Mouse (Mus musculus) myocyte (in vitro differentiated cells): ENCODE data around the gene Triobp.

Experiments
- CEBPB ChIP-seq: IDR thresholded peaks from 2 replicates; pipeline ENCODE4 v1.6.1; 2011; ENCODE audit warnings: mild to moderate bottlenecking, moderate library complexity; ENCODE audit not compliant: poor library complexity, insufficient read depth, severe bottlenecking
- E2F4 ChIP-seq: IDR thresholded peaks from one replicate; pipeline ENCODE4 v1.6.1; 2011; ENCODE audit warnings: mild to moderate bottlenecking, control low read depth, moderate library complexity; ENCODE audit not compliant: insufficient read depth
- MAX ChIP-seq: IDR thresholded peaks from one replicate; pipeline ENCODE4 v1.6.1; 2011; ENCODE audit warnings: low read depth, mild to moderate bottlenecking, control low read depth
- MYOD1 ChIP-seq, 3 experiments: IDR thresholded peaks; one replicate each; pipeline ENCODE4 v1.6.1; 2011; ENCODE audit warnings: control low read depth in 2 of 3, low read depth in 2 of 3, mild to moderate bottlenecking in 2 of 3, moderate library complexity in 1 of 3; ENCODE audit not compliant: insufficient read length in 2 of 3, control insufficient read depth in 1 of 3
- MYOG ChIP-seq, 3 experiments: IDR thresholded peaks; one replicate each; pipeline ENCODE4 v1.6.1; 2011; ENCODE audit warnings: control low read depth in 2 of 3, low read depth in 2 of 3, mild to moderate bottlenecking in 2 of 3; ENCODE audit not compliant: insufficient read length in 2 of 3, control insufficient read depth in 1 of 3, insufficient read depth in 1 of 3
- POLR2A ChIP-seq: IDR thresholded peaks from one replicate; pipeline ENCODE4 v1.6.1; 2011; ENCODE audit warnings: low read depth, mild to moderate bottlenecking, control low read depth, moderate library complexity; ENCODE audit not compliant: insufficient read length
- POLR2AphosphoS2 ChIP-seq: IDR thresholded peaks from one replicate; pipeline ENCODE4 v1.6.1; 2011; ENCODE audit warnings: low read depth, control low read depth; ENCODE audit not compliant: insufficient read length
- REST ChIP-seq: IDR thresholded peaks from one replicate; pipeline ENCODE4 v1.6.1; 2011; ENCODE audit warnings: mild to moderate bottlenecking, control low read depth, moderate library complexity; ENCODE audit not compliant: insufficient read depth, insufficient read length
- SRF ChIP-seq: IDR thresholded peaks from one replicate; pipeline ENCODE4 v1.6.1; 2011; ENCODE audit warnings: low read depth; ENCODE audit not compliant: control insufficient read depth, insufficient read length
- TCF12 ChIP-seq: IDR thresholded peaks from one replicate; pipeline ENCODE4 v1.6.1; 2011; ENCODE audit warnings: mild to moderate bottlenecking, control low read depth; ENCODE audit not compliant: poor library complexity, insufficient read depth, severe bottlenecking
- TCF3 ChIP-seq: IDR thresholded peaks from one replicate; pipeline ENCODE4 v1.6.1; 2011; ENCODE audit warnings: low read depth, control low read depth; ENCODE audit not compliant: insufficient read length
- USF1 ChIP-seq: IDR thresholded peaks from one replicate; pipeline ENCODE4 v1.6.1; 2011; ENCODE audit warnings: low read depth, mild to moderate bottlenecking, control low read depth, moderate library complexity

DNA sequence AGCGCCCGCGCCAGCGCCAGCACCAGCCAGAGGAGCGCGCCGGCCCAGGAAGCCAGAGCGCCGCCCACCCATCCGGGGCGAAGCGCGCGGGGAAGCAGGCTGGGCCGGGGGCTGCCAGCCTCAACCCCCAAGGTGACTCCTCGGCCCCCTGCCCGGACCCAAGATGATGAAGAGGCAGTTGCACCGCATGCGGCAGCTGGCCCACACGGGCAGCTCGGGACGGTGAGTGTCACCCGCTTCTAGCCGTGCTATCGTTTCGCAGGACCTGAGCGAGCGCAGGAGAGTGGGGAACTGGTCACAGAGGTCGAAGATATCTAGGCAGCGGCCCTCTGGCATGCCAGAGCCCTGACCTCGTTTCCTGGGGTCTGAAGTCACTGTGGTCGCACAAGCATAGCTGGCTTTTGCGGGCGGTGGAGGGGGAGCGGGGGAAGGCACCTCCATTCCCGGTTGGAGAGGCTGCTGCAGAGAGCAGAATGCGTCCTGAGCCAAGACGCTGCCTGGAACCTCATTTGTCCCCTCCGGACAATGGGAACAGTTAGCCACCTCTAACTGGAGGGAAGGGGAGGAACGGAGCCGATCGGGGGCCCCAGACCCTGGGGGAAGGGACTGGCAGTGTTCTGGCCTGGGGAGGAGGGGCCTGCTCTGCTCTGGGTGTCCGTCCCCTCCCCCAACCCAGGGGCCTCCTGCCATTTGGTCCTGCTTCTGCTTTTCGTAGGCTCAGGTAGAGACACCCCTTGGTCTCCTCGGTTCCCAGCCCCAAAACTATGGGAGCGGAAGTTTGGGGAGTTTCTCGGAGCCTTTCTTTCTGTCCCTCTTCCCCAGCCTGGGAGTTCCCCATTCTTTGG lies 47.6 kb upstream of the Triobp start, which contains the start of gene Sh3bp1:
- TF ChIP-seq USF1 (no peak), POLR2A (peak; percentile 74), TCF12 (no peak), TCF3 (no peak), CEBPB (no peak), MAX (no peak), REST (no peak), MYOD1 (IDR thresholded peaks at IDR 0.05; ENCODE audit: control insufficient read depth in 1 of 3, insufficient read length in 2 of 3, low read depth in 2 of 3) (peak in 1 of 3 experiments; percentile 44), E2F4 (no peak), SRF (no peak), POLR2AphosphoS2 (peak; percentile 53), MYOG (IDR thresholded peaks at IDR 0.05; ENCODE audit: control insufficient read depth in 1 of 3, insufficient read depth in 1 of 3, insufficient read length in 2 of 3, low read depth in 2 of 3) (peak in 2 of 3 experiments; percentile 18 to 46)
